Mouse (Mus musculus) gastrocnemius, adult 8-10 months (tissue): Measurements from ENCODE around the gene Tomm22. TPM values are rescaled to one million over a fixed set of nuclear protein-coding genes. Genes with fewer than 3 reads are reported as not detected.

Experiments used
- DNase-seq, 2 experiments: peaks; one replicate each; pipeline ENCODE4 v3.0.0; 2022; ENCODE audit warnings: low spot score in 2 of 2
- total RNA-seq, 4 experiments: library from RNA; stranded (reverse); gene quantifications; 2 replicates each; pipeline ENCODE4 v1.2.4; 2022

Tomm22 gene
- total RNA-seq, 4 experiments from 2014 or later: 56.0 to 62.6 (median 58.7) TPM

DNA sequence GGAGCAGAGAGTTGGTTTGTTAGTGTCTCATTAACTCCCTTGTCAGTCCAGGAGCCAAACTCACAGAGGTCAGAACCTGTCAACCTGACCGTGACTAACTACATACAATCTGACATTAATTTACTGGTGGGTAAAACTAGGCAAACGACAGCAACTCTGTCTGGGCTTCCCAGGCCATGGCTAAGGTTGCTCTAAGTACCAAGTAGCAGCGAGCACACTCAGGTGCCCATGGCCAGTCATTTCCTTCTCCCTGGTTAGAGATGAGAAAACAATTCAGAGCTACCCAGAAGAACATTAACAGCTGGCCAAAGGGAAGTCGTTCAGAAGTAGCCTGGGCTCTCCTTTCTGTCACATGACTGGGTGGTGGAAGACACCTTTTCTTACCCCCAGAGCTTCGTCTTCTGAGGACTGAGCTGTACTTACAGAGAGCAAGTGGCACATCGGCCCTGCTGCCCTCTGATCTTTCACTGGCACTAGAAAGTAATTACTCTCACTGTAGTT is 14.5 kb downstream of the Tomm22 start:
- DNase-seq: no peak

DNA sequence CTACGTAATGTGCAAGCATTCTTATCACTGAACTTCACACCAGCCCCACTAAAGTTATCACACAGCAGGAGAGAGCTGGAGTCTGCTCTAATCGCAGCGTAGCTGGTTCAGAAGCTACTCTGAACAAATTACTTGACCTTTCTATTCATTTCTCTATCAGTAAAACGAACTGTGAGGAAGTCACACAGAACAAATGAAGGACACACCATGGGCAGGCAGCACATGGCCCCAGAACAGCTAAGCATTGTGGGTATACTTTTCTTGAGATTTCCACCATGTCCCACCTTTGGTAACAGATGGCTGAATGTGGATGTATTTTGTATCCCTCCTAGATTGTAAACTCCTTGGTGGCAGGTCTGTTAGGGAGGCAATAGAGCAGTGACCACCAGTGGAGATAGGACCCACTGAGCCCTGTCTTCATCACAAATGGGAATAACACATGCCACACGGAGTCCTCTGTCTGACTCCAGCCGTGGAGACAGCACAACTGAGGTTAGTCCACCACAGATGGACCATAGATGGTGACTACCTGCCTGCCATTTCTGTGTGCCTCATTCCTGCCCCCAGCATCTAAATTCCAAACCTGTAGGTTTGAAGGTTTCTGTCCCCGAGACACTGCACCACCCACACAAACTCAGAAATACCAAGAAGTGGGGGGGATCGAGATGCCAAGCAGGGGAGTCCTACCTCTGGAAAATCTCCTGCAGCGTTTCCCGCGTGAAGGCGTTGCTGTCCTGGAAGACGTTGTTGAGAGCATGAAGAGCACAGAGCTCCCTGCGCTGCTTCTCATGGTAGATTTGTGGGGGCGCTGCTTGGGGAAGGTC is 15.6 kb downstream of the Tomm22 start:
- no peak for DNase-seq

DNA sequence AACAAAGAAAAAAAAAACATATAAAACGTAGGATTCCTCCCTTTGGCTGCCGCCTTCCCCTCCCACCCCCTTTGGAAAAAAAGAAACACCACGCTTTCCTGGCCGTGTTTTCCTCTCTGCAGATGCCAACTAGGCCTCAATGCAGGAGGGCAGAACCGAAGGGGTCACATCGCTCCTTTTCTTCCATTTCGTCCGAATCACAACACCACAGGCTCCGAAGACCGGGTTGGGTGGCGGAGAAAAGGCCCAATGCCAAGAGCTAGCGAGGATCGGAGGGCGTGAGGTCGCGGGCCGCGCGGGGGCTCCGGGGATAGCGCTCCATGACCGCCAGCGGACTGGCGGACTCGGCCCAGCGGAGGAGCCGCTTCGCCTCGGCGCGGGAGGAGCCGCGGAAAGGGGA is 16.5 kb downstream of the Tomm22 start:
- DNase-seq: peak in 1 of 2 experiments; percentile 47

DNA sequence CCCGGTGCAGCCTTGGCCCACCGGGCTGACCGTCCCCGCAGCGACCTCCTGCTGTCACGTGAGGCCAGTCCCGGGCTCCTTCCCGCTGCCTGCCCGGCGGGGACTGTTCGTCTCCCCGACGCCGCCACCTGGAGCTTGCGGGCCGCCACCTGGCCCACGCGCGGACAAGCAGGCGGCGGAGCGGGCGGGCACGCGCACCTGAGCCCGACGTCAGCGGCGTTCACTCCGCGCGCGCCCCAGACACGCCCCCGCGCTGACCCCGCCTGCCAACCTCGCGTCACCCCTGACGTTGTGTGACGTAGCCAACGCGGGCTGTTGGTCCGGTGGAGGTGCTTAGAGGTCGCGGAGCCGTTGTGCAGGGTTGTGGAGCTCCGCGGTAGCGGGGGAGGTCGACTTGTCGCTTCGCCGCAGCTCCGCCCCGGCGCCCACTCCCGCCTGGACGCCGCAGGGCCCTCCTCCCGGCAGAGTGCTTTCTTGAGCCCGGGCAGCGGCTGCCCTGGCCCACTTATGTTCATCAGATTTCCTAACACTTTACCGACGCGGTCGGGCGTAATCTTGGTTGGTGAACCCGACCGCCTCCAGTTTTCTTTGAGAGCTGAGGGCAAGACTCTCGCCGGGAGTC is 17.1 kb downstream of the Tomm22 start, which contains the start of gene Josd1:
Gene Josd1, minus strand, starts transcription at position 274 of the 622 bp plus-strand sequence.
- peak; percentile 93 for DNase-seq

DNA sequence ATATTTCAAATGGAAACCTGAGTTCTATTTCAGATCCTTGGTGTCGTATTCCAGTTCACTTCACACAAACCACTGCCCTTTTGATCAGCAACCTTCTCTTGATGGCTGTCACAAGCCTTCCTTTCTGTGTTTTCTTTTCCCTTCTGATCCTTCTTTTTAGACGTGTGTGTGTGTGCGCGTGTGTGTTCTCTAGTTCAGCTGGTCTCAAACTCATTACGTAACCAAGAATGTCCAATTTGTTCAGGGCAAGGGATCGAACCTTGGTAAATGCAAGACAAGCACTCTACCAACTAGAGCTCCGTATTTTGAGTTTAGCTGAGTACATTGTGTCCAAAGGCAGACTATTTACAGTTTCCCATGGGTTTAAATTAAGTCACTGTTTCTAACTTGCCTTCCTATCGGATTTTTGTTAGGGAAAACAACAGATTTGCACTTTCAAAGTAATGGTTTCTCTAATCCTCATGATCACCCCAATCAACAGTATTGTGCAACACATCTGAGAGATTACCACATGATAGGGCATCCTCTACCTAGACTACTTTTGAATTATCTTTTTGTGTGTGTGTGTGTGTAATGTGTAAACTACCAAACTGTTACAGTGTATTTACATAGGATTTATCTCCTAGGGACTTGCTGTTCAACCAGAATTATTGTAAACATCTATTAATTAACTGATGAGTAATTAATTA is 17.8 kb downstream of the Tomm22 start:
- DNase-seq: no peak

DNA sequence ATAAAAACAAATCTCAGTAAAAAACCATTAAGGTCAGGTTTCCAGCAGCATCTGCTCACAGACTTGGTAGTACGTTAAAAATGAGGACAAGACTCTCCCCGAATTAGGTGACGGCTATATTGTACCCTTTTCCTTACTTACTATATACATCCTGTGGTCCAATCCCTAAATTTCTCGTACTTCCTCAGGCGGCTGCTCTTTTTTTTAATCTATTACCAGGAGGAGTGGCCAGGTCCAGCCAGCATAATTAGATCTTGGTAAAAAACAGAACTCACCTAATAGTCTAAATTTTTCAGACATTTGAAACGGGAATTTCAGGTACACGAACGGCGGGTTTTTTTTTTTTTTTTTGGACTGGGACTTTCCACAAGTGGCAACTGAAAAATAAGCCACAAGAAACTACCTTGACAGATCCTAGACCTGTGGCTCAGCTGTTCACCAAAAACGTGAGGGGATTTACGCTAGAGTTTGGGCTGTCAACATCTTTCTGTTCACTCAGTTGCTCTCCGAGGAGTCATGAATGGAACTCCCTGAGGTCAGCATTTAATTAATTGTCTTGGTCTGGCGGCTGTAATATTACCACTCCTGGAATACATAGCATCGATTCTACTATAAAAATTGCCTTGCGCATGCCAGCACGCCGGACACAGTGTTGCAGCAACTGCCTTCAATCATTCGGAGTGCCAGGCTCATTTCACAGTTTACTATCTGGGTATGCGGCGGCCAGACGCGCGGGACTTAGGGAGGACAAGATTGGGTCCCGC is 19.2 kb downstream of the Tomm22 start:
- DNase-seq: no peak

DNA sequence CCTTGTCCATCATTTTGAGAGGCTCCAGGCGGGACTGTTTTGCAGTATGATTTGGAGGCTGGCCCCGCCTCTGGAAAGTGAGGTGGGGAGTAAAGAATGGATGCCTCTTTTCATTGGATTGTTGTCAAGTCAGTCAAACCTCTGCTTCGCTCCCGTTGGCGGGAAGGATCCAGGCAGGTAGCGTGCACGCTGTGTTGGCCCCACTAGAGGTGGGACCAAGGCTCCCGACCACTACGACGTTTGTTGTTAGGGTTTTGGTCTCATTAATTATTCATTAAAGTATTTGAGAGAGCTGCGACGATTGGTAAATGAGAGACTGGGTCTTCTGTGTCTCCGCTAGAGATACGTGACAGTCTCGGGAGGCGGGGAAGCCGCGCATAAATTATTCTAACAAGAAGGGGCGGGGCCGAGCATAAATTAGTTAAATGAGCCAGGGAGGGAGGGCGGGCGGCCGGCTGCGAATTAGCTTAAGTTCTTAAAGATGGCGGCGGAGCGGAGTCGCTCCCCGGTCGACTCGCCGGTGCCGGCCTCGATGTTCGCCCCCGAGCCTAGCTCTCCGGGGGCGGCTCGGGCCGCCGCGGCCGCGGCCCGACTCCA is 19.9 kb downstream of the Tomm22 start, which contains the start of gene Gtpbp1:
Gene Gtpbp1, plus strand, starts transcription at position 420 of the 597 bp plus-strand sequence.
- peak; percentile 97 to 98 for DNase-seq

DNA sequence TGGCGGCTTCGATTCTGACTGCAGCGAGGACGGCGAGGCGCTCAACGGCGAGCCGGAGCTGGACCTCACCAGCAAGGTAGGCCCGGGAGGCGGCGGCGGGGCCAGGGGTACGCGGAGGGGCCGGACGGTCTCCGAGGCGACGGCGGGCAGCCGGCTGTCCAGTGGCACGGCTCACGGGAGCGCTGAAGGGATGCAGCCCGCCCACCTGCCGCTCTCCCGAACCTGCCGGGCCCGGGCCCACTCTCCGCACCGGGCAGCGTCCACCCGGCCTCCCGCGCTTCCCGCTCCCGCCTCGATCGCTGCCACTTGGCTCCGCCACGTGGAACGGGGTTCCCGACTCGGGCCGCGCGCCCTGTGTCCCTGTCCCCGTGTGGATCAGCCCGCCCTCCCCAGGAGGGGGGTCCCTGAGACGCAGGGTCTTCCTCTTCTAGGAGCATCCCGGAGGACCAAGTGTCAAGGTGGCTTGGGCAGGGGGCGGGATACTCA is 20.4 kb downstream of the Tomm22 start:
- peak in 1 of 2 experiments; percentile 29 for DNase-seq

DNA sequence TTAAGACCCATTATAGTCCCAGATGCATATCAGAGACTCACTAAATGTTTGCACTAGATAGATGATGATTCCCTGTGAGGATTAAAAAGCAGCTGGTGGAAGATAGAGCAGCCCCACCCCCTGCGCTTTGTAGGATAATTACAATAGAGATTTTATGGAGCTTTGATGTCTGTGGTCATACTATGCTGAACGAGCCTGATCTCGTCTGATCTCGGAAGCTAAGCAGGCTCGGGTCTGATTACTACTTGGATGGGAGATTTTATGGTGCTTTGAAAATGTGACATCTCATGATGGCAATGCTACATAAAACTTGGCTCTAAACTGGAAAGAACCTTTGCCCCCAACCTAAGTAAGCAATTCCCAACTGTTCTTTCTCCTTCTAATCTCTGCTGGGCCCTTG is 21.7 kb downstream of the Tomm22 start:
- DNase-seq: no peak

DNA sequence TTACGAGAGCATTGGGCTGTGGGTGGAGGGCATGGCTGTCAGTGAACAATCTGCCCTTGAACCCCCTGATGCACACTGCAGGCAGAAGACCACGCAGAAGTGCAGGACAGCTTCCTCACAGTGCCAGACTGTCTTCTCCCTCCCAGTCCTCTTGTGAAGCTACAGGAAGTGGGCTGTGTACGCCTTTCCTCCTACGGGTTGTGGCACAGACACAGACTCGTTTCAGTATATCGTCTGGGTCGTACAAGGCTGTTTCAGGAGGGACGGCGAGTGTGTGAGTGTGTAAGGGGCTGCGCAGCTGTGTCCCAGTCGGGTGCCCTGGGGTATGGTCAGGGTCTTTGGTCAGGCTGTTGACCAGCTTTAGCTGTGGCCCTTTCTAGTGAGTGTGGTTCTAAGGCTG is 23.1 kb downstream of the Tomm22 start:
- DNase-seq: no peak

DNA sequence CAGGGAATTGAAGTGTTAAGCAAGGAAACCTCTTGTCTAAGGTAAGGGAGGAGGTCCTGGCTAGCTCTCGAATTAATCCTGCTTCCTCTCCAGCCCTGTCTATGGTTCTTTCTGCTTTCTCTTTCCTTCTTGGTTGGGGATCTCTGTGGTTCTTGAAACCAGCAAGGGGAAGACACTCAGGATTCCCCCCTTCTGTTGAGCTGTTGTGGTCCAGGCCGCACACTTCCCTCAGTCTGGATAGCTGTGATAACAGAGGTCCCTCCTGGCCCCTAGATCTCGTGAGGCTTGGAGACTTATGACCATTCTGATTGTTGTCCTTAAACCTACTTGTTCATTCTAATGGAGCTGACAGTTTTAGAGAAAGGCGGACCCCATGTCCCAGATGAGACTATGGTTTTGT is 23.9 kb downstream of the Tomm22 start:
- DNase-seq: no peak

DNA sequence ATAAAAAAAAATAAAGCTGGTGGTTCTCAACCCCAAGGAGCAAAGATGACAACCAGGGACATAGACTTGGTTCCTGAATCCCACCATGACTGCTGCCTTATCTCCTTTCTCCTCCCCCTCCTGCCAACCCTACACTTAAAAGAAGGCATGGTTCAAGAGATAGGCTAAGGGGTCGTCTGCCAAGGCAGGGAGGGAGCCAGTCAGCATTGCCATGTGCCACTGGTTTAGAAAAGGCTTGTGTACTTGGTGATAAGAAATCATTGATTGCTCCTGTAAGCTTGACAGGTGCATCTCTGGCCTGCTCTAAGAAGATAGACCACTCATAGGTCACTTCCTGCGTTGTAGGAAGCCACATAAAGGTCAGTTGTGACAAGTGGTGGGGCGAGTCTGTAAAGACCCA is 24.9 kb downstream of the Tomm22 start:
- no peak for DNase-seq

DNA sequence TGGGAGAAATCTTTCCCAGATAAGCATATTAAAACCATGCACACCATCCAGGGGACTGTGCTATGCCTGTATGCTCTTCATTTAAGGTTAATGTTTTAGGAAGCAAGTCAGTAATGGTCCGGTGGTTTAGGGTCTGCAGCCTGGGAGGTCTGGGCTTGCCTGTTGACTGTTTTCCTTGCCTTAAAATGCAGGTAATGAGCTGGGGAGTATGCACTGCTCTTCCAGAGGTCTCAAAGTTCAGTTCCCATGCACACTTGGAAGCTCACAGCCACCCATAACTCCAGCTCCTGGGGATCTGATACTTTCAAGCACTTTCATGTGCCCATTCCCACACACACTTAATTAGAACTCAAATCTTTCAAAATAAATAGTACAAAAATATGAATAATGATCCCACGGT is 25.8 kb downstream of the Tomm22 start:
- DNase-seq: no peak

DNA sequence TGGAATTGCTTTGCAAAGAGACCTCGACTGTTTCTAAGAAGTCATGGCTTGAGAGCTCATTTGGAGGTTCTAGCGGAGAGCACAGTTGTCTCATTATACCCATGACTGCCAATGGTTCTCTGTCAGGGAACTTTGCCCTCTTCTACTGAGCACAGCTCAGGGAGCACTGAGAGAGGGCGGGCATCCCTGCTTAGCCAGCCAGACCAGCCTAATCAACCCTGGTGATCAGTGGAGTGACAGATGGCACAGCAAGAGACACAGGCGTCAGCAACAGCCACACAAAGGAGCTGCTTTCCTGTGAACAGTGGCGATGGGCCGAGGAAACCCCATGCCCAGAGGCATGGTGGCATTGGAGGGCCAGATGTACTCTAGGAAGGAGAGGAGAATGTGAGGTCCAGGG is 26.4 kb downstream of the Tomm22 start:
- no peak for DNase-seq

DNA sequence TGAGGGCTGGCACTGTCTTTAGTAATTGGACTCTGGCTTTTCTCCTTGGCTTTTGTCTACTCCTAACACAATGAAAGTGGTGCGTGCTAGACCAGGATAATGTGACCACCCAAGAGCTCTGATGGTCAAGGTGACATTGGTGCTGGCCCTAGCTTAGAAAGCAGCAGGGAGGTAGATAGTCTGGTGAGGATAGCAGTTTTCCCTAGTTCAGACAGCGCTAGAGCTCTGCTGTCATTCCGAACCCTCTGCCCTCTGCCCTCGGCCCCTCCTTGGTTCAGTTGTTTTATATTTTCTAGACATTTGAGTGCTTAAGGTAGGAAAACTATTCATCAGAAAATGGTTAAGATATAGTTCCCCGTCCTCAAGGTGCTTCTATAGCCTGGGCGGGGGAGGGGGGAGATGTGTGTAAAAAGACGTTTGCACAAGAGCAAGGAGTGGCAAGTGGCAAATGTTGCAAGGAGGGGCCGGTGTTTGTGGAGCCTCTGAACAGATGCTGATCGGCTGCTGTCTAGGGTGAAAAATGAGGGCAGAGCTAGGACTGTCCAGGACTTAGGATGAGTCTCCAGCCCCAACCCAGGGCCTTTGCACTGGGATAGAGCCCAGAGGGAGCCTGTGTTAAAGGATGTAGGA is 27.0 kb downstream of the Tomm22 start:
- DNase-seq: no peak

DNA sequence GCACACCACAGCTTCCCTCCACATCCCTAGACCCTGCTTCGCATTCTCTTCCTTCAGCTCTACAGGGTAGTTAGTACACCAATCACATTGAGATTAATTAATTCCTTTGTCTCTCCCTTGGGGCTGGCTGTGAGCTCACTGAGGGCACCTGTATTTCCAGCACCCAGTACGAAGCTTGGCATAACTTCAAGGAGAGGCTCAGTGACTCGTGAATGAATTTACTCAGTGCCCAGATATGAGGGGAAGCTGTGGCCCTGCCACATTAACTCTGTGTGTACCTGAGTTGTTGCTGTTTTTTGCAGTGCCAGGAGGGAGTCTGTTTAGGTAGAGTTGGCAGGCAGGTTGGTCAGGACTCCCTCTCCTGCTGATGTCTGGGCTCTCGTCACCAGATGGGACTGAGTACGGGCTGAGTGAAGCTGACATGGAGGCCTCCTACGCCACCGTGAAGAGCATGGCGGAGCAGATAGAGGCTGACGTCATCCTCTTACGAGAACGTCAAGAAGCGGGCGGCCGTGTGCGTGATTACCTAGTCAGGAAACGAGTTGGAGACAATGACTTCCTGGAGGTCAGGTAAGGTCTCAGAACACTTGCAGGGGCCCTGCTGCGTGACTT is 36.0 kb downstream of the Tomm22 start:
- no peak for DNase-seq

DNA sequence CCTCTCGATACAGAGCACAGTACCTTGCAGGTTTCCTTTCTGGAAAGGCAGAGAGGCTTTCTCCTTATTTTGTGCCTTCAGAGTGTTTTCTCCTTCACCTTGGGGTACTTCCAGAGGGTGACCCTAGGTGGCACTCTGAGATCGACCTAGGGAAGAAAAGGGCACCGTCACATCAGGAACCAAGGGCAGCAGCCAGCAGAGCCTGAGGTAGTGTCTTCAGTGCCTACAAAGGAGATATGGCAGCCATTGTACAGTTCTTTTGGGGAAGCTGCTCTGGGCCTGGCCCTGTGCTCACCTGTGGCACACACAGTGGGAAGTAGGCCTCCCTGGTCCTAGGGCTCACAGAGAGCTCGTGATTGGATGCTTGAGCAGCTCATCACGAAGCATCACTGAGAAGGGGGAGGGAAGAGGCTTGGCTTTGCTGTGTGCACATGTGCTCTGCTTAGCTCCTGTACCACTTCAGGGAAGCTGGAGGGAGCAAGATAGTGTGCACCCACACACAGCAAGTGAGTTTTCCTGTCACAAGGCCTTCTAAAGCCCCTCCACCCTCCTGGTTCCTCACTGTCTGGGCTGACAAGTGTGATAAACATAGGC is 37.7 kb downstream of the Tomm22 start:
- no peak for DNase-seq

DNA sequence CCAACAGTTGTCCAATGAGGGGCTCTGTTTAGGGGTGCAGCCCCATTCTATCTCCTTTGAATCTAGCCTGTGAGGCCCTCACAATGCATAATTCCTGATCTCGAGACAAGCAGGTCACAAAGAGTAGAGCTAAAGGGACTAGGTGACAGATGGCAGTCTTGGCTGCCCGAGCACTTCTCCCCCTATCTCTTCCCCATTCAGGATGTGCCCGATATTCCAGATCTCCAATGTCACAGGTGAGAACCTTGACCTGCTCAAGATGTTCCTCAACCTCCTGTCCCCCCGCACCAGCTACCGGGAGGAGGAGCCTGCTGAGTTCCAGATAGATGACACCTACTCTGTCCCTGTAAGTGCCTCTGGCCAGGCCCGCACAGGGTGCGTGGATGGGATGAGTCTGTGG is 45.0 kb downstream of the Tomm22 start:
- DNase-seq: no peak

DNA sequence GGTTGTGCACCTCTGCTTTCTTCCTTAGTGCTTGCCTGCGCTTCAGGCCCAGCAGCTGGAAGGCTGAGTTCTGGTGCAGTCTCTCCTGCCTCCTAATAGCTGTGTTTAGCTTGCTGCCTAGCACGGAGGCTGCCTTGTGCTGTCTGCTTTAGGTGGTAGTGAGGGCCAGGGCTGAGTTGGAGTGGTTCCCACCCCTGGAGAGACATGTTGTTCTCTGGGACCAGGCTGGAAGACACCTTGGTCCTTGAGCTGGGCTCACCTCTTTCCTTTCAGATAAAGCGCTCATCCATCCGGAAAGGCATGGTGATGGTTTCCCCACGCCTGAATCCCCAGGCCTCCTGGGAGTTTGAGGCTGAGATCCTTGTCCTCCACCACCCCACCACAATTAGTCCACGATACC is 46.0 kb downstream of the Tomm22 start:
- no peak for DNase-seq
